Mouse (Mus musculus) neutrophil, adult 83 days (primary cell): ENCODE results near the gene Hbb-bs. TPM values are rescaled to one million over a fixed set of nuclear protein-coding genes. Genes with fewer than 3 reads are reported as not detected.

Source experiments
- total RNA-seq, 2 experiments: library from RNA; stranded (reverse); gene quantifications; one replicate each; pipeline ENCODE4 v1.2.4; 2023

The Hbb-bs gene
- 100 to 1,000 TPM; 331 to 680 TPM for total RNA-seq

GRCm38 (mm10) chr7:103827808-103828207, at the start of gene Hbb-bs:
TSS of gene Hbb-bs (minus strand) at chr7:103828096.

DNA sequence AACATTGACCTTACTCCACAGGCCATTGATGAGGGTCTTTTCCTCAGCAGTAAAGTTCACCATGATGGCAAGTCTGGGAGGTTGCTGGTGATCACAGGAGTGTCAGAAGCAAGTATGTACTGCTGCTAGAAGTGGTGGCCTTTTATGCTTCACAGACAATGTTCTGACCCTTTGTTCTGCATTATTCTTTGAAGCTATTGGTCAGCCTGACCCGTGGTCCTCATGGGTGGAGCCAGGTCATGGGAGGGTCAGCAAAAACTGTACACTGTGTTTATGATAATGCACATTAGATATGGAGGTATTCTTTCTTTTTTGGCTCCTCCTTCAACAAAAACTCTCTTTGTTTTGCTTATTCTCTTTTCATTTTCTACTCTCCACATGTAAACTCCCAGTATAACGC, 25.2 kb upstream of the Hbb-bs start, which contains the start of gene Hbb-y:
Gene Hbb-y, minus strand, starts transcription at position 127 of the 400 bp plus-strand sequence.

DNA sequence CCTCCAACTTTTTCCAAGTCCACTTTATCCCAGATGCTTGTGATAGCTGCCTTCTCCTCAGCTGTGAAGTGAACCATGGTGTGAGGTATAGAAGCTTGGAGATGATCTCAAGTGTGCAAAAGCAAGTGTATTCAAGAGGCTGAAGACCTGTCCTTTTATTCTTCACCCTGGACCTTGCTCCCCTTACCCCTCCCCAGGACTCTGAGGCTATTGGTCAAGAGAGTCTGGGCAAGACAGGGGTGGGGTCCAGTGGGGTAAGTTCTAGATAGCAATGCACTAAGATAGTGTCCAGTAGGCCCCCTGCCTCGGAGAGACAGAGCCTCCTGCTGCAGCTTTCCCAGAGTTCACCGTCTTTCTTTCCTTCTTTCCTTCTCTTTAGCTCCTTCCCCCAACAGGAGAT, 15.1 kb upstream of the Hbb-bs start, which contains the start of gene Hbb-bh1:
Gene Hbb-bh1, minus strand, starts transcription at position 131 of the 400 bp plus-strand sequence.

DNA sequence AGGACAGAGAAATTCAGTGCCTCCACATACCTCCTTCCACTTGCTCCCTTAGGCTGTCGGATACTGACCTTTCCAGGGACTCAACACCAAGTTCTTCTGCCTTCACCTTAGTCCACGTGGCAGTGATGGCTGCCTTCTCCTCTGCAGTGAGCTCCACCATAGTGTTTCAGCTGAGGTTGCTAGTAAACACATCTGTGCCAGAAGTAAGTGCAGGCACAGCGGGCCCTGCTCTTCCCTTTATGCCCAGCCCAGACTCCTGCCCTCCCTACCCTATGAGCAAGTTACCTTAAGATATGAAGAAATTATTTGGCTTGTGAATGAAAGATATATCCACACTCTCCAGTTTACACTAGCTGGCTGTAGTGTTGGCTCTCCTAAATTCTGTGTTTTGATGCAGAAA, 12.4 kb upstream of the Hbb-bs start, which contains the start of gene Hbb-bh2:
Gene Hbb-bh2, minus strand, starts transcription at position 253 of the 400 bp plus-strand sequence.

GRCm38 (mm10) chr7:103813766-103814165, 14.1 kb downstream of the Hbb-bs start, which contains the start of gene Hbb-bt:
TSS of gene Hbb-bt (minus strand) at chr7:103813996.

DNA sequence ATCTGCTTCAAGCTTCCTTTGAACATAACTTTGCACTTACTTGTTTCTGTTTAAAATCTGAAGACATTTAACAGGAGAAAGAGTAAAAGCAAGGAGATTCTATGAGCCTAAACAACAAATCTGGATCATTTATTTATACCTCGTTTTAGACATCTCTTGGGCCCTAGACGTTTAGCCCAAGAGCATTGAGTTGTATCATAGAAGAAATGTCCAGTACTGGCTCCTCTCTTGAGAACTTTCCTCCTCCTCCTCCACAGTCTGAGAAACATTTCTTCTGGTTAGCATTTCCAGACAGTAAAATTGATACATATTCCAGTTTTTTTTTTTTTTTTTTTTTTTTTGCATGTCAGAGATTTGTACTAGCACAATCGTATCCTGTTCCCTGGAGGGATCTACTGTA, 36.2 kb downstream of the Hbb-bs start, which contains the start of gene Olfr67:
Gene Olfr67, minus strand, starts transcription at position 101 of the 400 bp plus-strand sequence.

DNA sequence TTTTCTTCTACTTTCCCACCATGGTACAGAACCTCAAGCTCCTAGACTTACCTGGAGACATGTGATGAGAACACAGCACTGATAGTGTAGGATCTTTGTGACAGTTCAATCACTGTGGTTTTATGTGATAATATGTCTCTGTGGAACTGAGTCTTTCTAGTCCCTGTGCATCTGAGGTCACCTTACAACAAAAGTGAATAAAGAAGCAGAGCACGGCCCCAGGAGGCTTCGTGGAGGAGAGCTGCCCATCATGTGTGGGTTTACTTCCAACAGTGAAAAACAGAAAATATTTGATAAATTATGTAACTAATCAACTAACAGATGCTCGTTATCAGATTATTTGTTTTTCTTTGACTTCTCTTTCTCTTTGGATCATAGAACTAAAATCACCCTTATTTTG, 48.3 kb downstream of the Hbb-bs start, which contains the start of gene Olfr68:
Gene Olfr68, minus strand, starts transcription at position 101 of the 400 bp plus-strand sequence.

Other genes starting within 250 kb of the Hbb-bs start
- gene Olfr618, start 238.0 kb downstream of the Hbb-bs start, total RNA-seq, result not detected
- not detected for gene Olfr619, start 227.5 kb downstream of the Hbb-bs start, total RNA-seq
- not detected for gene Olfr620, start 215.6 kb downstream of the Hbb-bs start, total RNA-seq
- not detected for gene Olfr622, start 185.4 kb downstream of the Hbb-bs start, total RNA-seq
- not detected for gene Olfr623, start 164.4 kb downstream of the Hbb-bs start, total RNA-seq
- gene Olfr624, start 156.9 kb downstream of the Hbb-bs start, total RNA-seq, result not detected
- gene Olfr625-ps1, start 145.4 kb downstream of the Hbb-bs start, total RNA-seq, result not detected
- gene Olfr243, start 113.4 kb downstream of the Hbb-bs start, total RNA-seq, result not detected
- gene Olfr628, start 97.7 kb downstream of the Hbb-bs start, total RNA-seq, result not detected
- not detected for gene Olfr629, start 83.2 kb downstream of the Hbb-bs start, total RNA-seq
- gene Olfr630, start 70.8 kb downstream of the Hbb-bs start, total RNA-seq, result not detected
- not detected for gene Olfr69, start 56.5 kb downstream of the Hbb-bs start, total RNA-seq
- gene Olfr68, start 48.4 kb downstream of the Hbb-bs start, total RNA-seq, result not detected
- not detected for gene Olfr67, start 36.3 kb downstream of the Hbb-bs start, total RNA-seq
- 100 to 1,000 TPM in 1 of 2 experiments, 10 to 100 TPM in 1; 81.2 to 165 TPM for gene Hbb-bt, start 14.1 kb downstream of the Hbb-bs start, total RNA-seq
- gene Hbb-bh2, start 12.4 kb upstream of the Hbb-bs start, total RNA-seq, result not detected
- gene Hbb-bh1, start 15.1 kb upstream of the Hbb-bs start, total RNA-seq, result not detected
- not detected for gene Hbb-y, start 25.1 kb upstream of the Hbb-bs start, total RNA-seq
- gene Olfr66, start 58.2 kb upstream of the Hbb-bs start, total RNA-seq, result not detected
- gene Olfr64, start 66.4 kb upstream of the Hbb-bs start, total RNA-seq, result not detected
- not detected for gene Olfr65, start 75.4 kb upstream of the Hbb-bs start, total RNA-seq
- not detected for gene Olfr631, start 100.7 kb upstream of the Hbb-bs start, total RNA-seq
- not detected for gene Olfr632, start 106.3 kb upstream of the Hbb-bs start, total RNA-seq
- gene Olfr633, start 116.3 kb upstream of the Hbb-bs start, total RNA-seq, result not detected
- not detected for gene Olfr635, start 143.1 kb upstream of the Hbb-bs start, total RNA-seq
- gene Olfr638, start 170.7 kb upstream of the Hbb-bs start, total RNA-seq, result not detected
- under 1 TPM; 0.07 to 0.09 TPM for gene Olfr639, start 189.2 kb upstream of the Hbb-bs start, total RNA-seq
- not detected for gene Olfr640, start 197.5 kb upstream of the Hbb-bs start, total RNA-seq
- gene Olfr641, start 207.3 kb upstream of the Hbb-bs start, total RNA-seq, result not detected
- not detected for gene Olfr642, start 224.6 kb upstream of the Hbb-bs start, total RNA-seq
- gene 4930516K23Rik, start 233.3 kb upstream of the Hbb-bs start, total RNA-seq, result not detected
- gene Olfr644, start 243.8 kb upstream of the Hbb-bs start, total RNA-seq, result not detected